Mouse (Mus musculus): ENCODE results near the gene Ncbp2.

DNA sequence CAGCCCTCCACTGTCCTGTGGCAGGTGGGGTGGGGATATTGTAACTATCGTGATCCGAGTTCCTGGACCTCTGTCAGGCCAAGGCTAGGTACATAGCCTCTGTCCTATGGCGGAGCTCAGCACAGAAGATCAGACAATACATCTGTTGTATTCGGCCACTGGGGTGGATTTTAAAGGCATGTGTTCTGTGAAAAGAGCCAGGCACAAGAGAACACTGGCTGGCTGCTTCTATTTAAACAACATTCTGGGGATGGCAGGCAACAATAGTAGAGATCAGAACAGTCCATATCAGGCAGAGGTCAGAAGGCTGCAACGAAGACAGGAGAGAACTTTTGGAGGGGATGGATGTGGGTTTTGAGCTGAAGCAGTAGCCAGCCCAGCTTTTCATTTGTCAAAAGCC lies 16.1 kb upstream of the Ncbp2 start:
- TF ChIP-seq CTCF (IDR thresholded peaks at IDR 0.05; ENCODE audit: control insufficient read depth, insufficient read depth, insufficient read length) (no peak), CEBPB (IDR thresholded peaks at IDR 0.05; ENCODE audit: low read depth) (no peak), MAX (IDR thresholded peaks at IDR 0.05) (no peak)

Measured in C2C12 (cell line).